27 mouse cellular contexts compared by ENCODE assay signal in the genomic region with DNA sequence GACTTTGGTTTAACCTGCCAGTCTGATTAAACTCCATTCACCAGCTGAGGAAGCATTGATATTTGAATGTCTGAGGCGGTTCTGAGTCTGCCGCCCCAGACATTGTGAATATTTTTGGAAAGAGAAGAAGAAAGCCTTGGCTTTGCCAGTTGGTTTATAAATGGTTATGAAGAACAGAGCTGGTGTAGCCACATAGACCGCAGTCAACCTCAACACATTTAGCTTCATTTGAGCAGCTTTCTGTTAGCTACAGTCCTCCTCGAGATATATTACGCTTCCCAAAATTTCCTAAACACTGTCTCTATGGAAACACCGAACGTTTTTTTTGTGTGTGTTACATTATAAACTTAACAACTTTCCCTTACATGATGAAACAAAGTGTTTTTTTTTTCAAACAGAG.
"Had no signal": no experiment of that assay in that cellular context is flagged by ENCODE, and none has a peak within 500 bp of the region (broad histone marks: within the 10 kb centered on the region; RNA-seq: fewer than 3 reads in every experiment).

No protein-coding gene starts in this region.

- H3K4me1 ChIP-seq: heart, embryonic 10.5 days; heart, embryonic 12.5 days; hindbrain, embryonic 10.5 days; hindbrain, embryonic 12.5 days; intestine, embryonic 15.5 days; limb, embryonic 10.5 days; limb, embryonic 12.5 days; liver, embryonic 13.5 days had no signal

- H3K9me3 ChIP-seq: heart, embryonic 10.5 days; heart, embryonic 12.5 days; hindbrain, embryonic 10.5 days; hindbrain, embryonic 12.5 days; intestine, embryonic 15.5 days; limb, embryonic 10.5 days; limb, embryonic 12.5 days; liver, embryonic 13.5 days had no signal

- H3K27ac ChIP-seq: gastrocnemius, adult 2 months; heart, embryonic 10.5 days; hindbrain, embryonic 10.5 days; hindbrain, embryonic 12.5 days; hindbrain, embryonic 14.5 days; intestine, embryonic 15.5 days; layer of hippocampus, adult 2 months; left cerebral cortex, adult 2 months; limb, embryonic 10.5 days; limb, embryonic 12.5 days; liver, embryonic 13.5 days had no signal

- H3K4me3 ChIP-seq: gastrocnemius, adult 2 months; heart, embryonic 10.5 days; heart, embryonic 12.5 days; hindbrain, embryonic 10.5 days; hindbrain, embryonic 12.5 days; intestine, embryonic 15.5 days; layer of hippocampus, adult 2 months; left cerebral cortex, adult 2 months; limb, embryonic 10.5 days; limb, embryonic 12.5 days; liver, embryonic 13.5 days had no signal

- H3K36me3 ChIP-seq: heart, embryonic 10.5 days; heart, embryonic 12.5 days; hindbrain, embryonic 10.5 days; hindbrain, embryonic 12.5 days; intestine, embryonic 15.5 days; limb, embryonic 10.5 days; limb, embryonic 12.5 days; liver, embryonic 13.5 days had no signal

- H3K4me2 ChIP-seq: heart, embryonic 12.5 days; hindbrain, embryonic 12.5 days; hindbrain, embryonic 14.5 days; intestine, embryonic 15.5 days; limb, embryonic 12.5 days; liver, embryonic 11.5 days; liver, embryonic 13.5 days had no signal

- ATAC-seq: hindbrain, embryonic 16.5 days; inflammation-experienced regulatory T-cells, adult 6 months; intestine, embryonic 15.5 days; intestine, postnatal 0 days had no signal

- H3K27me3 ChIP-seq: heart, embryonic 12.5 days; hindbrain, embryonic 12.5 days; intestine, embryonic 15.5 days; limb, embryonic 12.5 days; liver, embryonic 13.5 days had no signal

- H3K9ac ChIP-seq: heart, embryonic 12.5 days; hindbrain, embryonic 12.5 days; hindbrain, embryonic 14.5 days; intestine, embryonic 15.5 days; limb, embryonic 12.5 days; liver, embryonic 13.5 days had no signal

- DNase-seq: gastrocnemius, adult 2 months; gastrocnemius, postnatal 10 days; gastrocnemius, postnatal 25 days; heart, adult 18-20 months; heart, postnatal 10 days; heart, postnatal 4 days; kidney, adult 18-20 months; kidney, adult 8-10 months; kidney, postnatal 10 days; kidney, postnatal 25 days; kidney, postnatal 4 days; liver; liver, embryonic 13.5 days had no signal
